Mouse (Mus musculus): ENCODE measurements around the gene Gm3854. TPM values are rescaled to one million over a fixed set of nuclear protein-coding genes. Genes with fewer than 3 reads are reported as not detected.

The Gm3854 gene
- polyA plus RNA-seq, 1 experiment from 2014 or later, result 1.3 TPM

GRCm38 (mm10) chr7:6397996-6398975 lies 54.7 kb downstream of the Gm3854 start, which contains the start of gene Smim17:
Gene Smim17, plus strand, starts transcription at chr7:6398715.
- ATAC-seq (replicated peaks; ENCODE audit: low FRiP score) (peak; percentile 83), DNase-seq (ENCODE audit: low spot score) (peak; percentile 56)
- Histone ChIP-seq H3K36me3 (ENCODE audit: control insufficient read depth, insufficient read depth, low read length) (no peaks in the 10 kb centered on the region), H3K27ac (ENCODE audit: low read depth, low read length) (no peak within 1 kb of the TSS), H3K27me3 (replicated peaks; ENCODE audit: control insufficient read depth, insufficient read depth, low read length) (no peaks in the 10 kb centered on the region), H3K4me3 (ENCODE audit: low read depth, low read length) (peak within 1 kb of the TSS; percentile 51), H3K4me1 (replicated peaks; ENCODE audit: control insufficient read depth, insufficient read depth, low read length) (no peaks in the 10 kb centered on the region), H3K4me2 (peak within 1 kb of the TSS; percentile 72), H3K9ac (ENCODE audit: low read depth, low read length) (peak within 1 kb of the TSS; percentile 42; the same call in 1 of the 2 replicates), H3K9me3 (ENCODE audit: control insufficient read depth, low read length) (no peaks in the 10 kb centered on the region)
- 26% methylated on average over 25 of the region's 25 CpGs for WGBS

Other genes with a start within 250 kb of the Gm3854 start
- gene Zfp787, start 187.8 kb upstream of the Gm3854 start, polyA plus RNA-seq (2014; fragmentation: Nextera tagmentation; extraction: Ambion mirVana), result 15.2 and 15.6 TPM in 2 replicates
- gene Zfp444, start 171.5 kb upstream of the Gm3854 start, polyA plus RNA-seq (2014; fragmentation: Nextera tagmentation; extraction: Ambion mirVana), result 44.6 and 46.8 TPM in 2 replicates
- not detected in 2 replicates for gene Galp, start 146.7 kb upstream of the Gm3854 start, polyA plus RNA-seq (2014; fragmentation: Nextera tagmentation; extraction: Ambion mirVana)
- not detected in 2 replicates for gene Zscan5b, start 121.5 kb upstream of the Gm3854 start, polyA plus RNA-seq (2014; fragmentation: Nextera tagmentation; extraction: Ambion mirVana)
- gene Epp13, start 91.0 kb upstream of the Gm3854 start, polyA plus RNA-seq (2014; fragmentation: Nextera tagmentation; extraction: Ambion mirVana), result not detected in 2 replicates
- 9.9 and 10.3 TPM in 2 replicates for gene Zfp667, start 57.2 kb upstream of the Gm3854 start, polyA plus RNA-seq (2014; fragmentation: Nextera tagmentation; extraction: Ambion mirVana)
- gene Zfp583, start 12.5 kb upstream of the Gm3854 start, polyA plus RNA-seq (2014; fragmentation: Nextera tagmentation; extraction: Ambion mirVana), result 3.8 and 4.6 TPM in 2 replicates
- gene Zfp78, start 19.5 kb downstream of the Gm3854 start, polyA plus RNA-seq (2014; fragmentation: Nextera tagmentation; extraction: Ambion mirVana), result 1.3 and 2.1 TPM in 2 replicates
- gene Zfp28, start 39.5 kb downstream of the Gm3854 start, polyA plus RNA-seq (2014; fragmentation: Nextera tagmentation; extraction: Ambion mirVana), result 4.7 and 5.8 TPM in 2 replicates
- gene Smim17, start 55.0 kb downstream of the Gm3854 start, polyA plus RNA-seq (2014; fragmentation: Nextera tagmentation; extraction: Ambion mirVana), result 0.27 TPM in 1 of 2 replicates, not detected in the other
- not detected in 2 replicates for gene Gm20715, start 66.5 kb downstream of the Gm3854 start, polyA plus RNA-seq (2014; fragmentation: Nextera tagmentation; extraction: Ambion mirVana)
- gene Olfr1344, start 94.9 kb downstream of the Gm3854 start, polyA plus RNA-seq (2014; fragmentation: Nextera tagmentation; extraction: Ambion mirVana), result 0.08 TPM in 1 of 2 replicates, not detected in the other
- not detected in 2 replicates for gene Olfr1336, start 112.4 kb downstream of the Gm3854 start, polyA plus RNA-seq (2014; fragmentation: Nextera tagmentation; extraction: Ambion mirVana)
- gene Olfr1346, start 123.3 kb downstream of the Gm3854 start, polyA plus RNA-seq (2014; fragmentation: Nextera tagmentation; extraction: Ambion mirVana), result not detected in 2 replicates
- not detected in 2 replicates for gene Olfr5, start 143.2 kb downstream of the Gm3854 start, polyA plus RNA-seq (2014; fragmentation: Nextera tagmentation; extraction: Ambion mirVana)
- gene Olfr1347, start 156.0 kb downstream of the Gm3854 start, polyA plus RNA-seq (2014; fragmentation: Nextera tagmentation; extraction: Ambion mirVana), result not detected in 2 replicates
- gene Olfr1348, start 165.0 kb downstream of the Gm3854 start, polyA plus RNA-seq (2014; fragmentation: Nextera tagmentation; extraction: Ambion mirVana), result not detected in 2 replicates
- not detected in 2 replicates for gene Olfr1349, start 179.2 kb downstream of the Gm3854 start, polyA plus RNA-seq (2014; fragmentation: Nextera tagmentation; extraction: Ambion mirVana)
- gene Olfr1350, start 221.1 kb downstream of the Gm3854 start, polyA plus RNA-seq (2014; fragmentation: Nextera tagmentation; extraction: Ambion mirVana), result not detected in 2 replicates

All from liver, embryonic 11.5 days (tissue).